Mouse (Mus musculus) embryonic facial prominence, embryonic 14.5 days (tissue): ENCODE measurements around the gene Tmprss7. TPM values are rescaled to one million over a fixed set of nuclear protein-coding genes. Genes with fewer than 3 reads are reported as not detected.
A peak's percentile ranks its signal among the peaks of the same experiment; 100 is the strongest.

Experiments used
- ATAC-seq: fragments of 200-750 bp; cut with Nextera tagmentation; 2 replicates; pipeline ENCODE4 v1.8.0; 2017; ENCODE audit warnings: low read depth, moderate number of reproducible peaks, moderate TSS enrichment
- DNase-seq: peaks from one replicate; pipeline ENCODE4 v3.0.0-alpha.2; 2015; ENCODE audit warnings: low spot score
- H3K27ac ChIP-seq: fragments of 300-500 bp; sonication (generic); replicated peaks from 2 replicates; pipeline ENCODE4 v1.5.1; 2014; ENCODE audit warnings: low read depth, mild to moderate bottlenecking, low read length, moderate library complexity
- H3K27me3 ChIP-seq: fragments of 300-500 bp; sonication (generic); replicated peaks from 2 replicates; pipeline ENCODE4 v1.6.1; 2014; ENCODE audit warnings: low read length; ENCODE audit not compliant: control insufficient read depth, insufficient read depth
- H3K36me3 ChIP-seq: fragments of 300-500 bp; sonication (generic); 2 replicates; pipeline ENCODE4 v1.6.1; 2014; ENCODE audit warnings: low read length, mixed read lengths; ENCODE audit not compliant: control insufficient read depth, insufficient read depth
- H3K4me1 ChIP-seq: fragments of 300-500 bp; sonication (generic); 2 replicates; pipeline ENCODE4 v1.6.1; 2014; ENCODE audit warnings: antibody characterized with exemption, low read length; ENCODE audit not compliant: control insufficient read depth, insufficient read depth
- H3K4me2 ChIP-seq: fragments of 300-500 bp; sonication (generic); 2 replicates; pipeline ENCODE4 v1.6.1; 2014; ENCODE audit warnings: low read depth, mild to moderate bottlenecking, low read length, moderate library complexity, mixed read lengths
- H3K4me3 ChIP-seq: fragments of 300-500 bp; sonication (generic); 2 replicates; pipeline ENCODE4 v1.5.1; 2014; ENCODE audit warnings: low read depth, mild to moderate bottlenecking, low read length
- H3K9ac ChIP-seq: fragments of 300-500 bp; sonication (generic); 2 replicates; pipeline ENCODE4 v1.6.1; 2014; ENCODE audit warnings: low read depth, mild to moderate bottlenecking, low read length, moderate library complexity, mixed read lengths
- H3K9me3 ChIP-seq: fragments of 300-500 bp; sonication (generic); 2 replicates; pipeline ENCODE4 v1.6.1; 2016; ENCODE audit warnings: low read length; ENCODE audit not compliant: control insufficient read depth
- WGBS: fragments of 180-500 bp; shearing (Covaris S2); extraction: QIAGEN DNeasy Blood & Tissue Kit; methylation state at CpG from one replicate; pipeline ENCODE4 v1.1.7; 2014; 5-methylcytosine and 5-hydroxymethylcytosine counted together
- polyA plus RNA-seq: library from polyadenylated mRNA; unstranded; fragments of >200 nt; fragmentation: Nextera tagmentation; extraction: Ambion mirVana; gene quantifications from 2 replicates; pipeline ENCODE4 v1.2.1, GENCODE M21; 2014

Tmprss7 gene
- polyA plus RNA-seq = not detected in 2 replicates

DNA sequence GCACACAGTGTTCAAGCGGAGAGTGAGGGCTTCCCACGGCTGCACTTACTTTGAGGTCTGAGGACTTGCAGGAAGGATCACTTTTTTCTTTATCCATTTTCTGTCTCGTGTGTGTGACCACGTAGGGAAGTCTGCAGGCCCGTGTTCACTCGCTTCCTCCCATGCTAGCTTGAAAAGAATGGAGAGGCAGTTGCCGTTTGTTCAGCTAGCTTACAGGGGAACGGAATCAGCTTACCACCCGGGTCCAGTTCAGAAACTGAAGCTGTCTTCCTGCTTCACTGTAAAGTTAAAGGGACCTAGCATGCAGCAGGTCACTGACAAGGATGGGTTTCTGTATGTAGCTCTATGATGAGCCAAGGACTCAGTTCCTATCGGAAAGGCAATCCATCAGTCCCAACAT is at the start of gene Tmprss7:
Gene Tmprss7, minus strand, starts transcription at position 101 of the 400 bp plus-strand sequence.
- no peak for ATAC-seq
- WGBS = 66% methylated on average over 10 of the region's 10 CpGs

DNA sequence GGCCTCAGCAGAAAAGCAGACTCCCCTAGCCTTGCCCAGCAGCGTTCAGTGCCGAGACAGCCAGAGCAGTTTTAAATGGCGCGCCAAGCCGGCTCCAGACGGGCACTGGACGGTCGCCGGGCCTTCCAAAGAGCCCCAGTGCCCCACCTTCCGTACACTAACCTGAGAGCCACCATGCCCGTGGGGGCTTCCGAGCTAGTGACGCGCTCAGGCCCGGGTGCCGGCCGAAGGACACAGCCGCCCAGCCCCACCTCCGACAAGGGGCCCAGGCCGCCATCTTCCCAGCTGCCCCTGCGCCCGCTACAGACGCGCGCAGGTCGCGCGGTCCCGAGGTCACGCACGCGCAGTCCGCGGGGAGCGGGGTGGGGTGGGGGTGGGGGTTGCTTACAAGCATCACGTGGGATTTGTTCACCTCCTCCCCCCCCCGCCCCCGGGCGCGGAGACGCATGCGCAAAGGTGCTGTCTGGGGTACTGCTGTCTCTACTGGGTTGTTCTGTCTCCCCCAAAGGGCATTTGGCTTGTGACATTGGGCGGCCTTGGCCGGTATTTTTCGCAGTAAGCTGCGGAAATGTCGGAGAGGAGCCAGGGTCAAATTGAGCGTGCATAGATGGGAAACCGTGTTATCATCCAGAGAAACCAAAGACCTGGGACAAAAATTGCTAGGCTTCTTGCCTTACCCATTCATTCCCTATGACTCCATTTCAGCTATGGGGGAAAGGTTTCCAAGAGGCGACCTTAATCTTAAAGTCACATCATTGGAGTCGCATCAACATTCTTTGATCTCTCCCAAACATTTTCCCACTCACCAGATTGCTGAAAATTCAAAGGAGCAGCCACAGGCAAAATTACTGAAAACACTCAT is 49.4 kb upstream of the Tmprss7 start, which contains the start of gene Abhd10:
Gene Abhd10, minus strand, starts transcription at position 341 of the 862 bp plus-strand sequence.
- Histone ChIP-seq H3K4me3 (peak within 1 kb of the TSS; percentile 85), H3K4me1 (peaks cover 5% of the 10 kb centered on the region; the same call in 1 of the 2 replicates), H3K9ac (peak within 1 kb of the TSS; percentile 95), H3K9me3 (no peaks in the 10 kb centered on the region), H3K27ac (peak within 1 kb of the TSS; percentile 94), H3K4me2 (peak within 1 kb of the TSS; percentile 64), H3K27me3 (no peaks in the 10 kb centered on the region), H3K36me3 (peaks cover 18% of the 10 kb centered on the region)
- under 1% methylated on average over 36 of the region's 51 CpGs for WGBS
- peak; percentile 99 for ATAC-seq
- peak; percentile 95 for DNase-seq

More for the DNA sequence above, at the start of gene Tmprss7:
- Histone ChIP-seq H3K9me3 (no peaks in the 10 kb centered on the region), H3K27ac (no peak within 1 kb of the TSS), H3K9ac (no peak within 1 kb of the TSS), H3K27me3 (no peaks in the 10 kb centered on the region), H3K36me3 (no peaks in the 10 kb centered on the region), H3K4me2 (no peak within 1 kb of the TSS), H3K4me3 (no peak within 1 kb of the TSS), H3K4me1 (no peaks in the 10 kb centered on the region)
- no peak for DNase-seq

- DNase-seq (no peak), ATAC-seq (no peak)
- Histone ChIP-seq H3K9ac (no peak overlapping the region), H3K4me3 (no peak overlapping the region), H3K4me1 (peaks cover 5% of the 10 kb centered on the region; the same call in 1 of the 2 replicates), H3K36me3 (peaks cover 40% of the 10 kb centered on the region), H3K27ac (no peak overlapping the region), H3K4me2 (no peak overlapping the region), H3K27me3 (no peaks in the 10 kb centered on the region), H3K9me3 (no peaks in the 10 kb centered on the region)
- 86% methylated on average over 8 of the region's 8 CpGs for WGBS
These were observed 44.4 kb upstream of the Tmprss7 start for GRCm38 (mm10) chr16:45737880-45738279.

- Histone ChIP-seq H3K36me3 (peaks cover 50% of the 10 kb centered on the region), H3K9me3 (no peaks in the 10 kb centered on the region), H3K27me3 (no peaks in the 10 kb centered on the region), H3K27ac (no peak overlapping the region), H3K9ac (no peak overlapping the region), H3K4me1 (peaks cover 5% of the 10 kb centered on the region; the same call in 1 of the 2 replicates), H3K4me3 (no peak overlapping the region), H3K4me2 (no peak overlapping the region)
- WGBS = 78% methylated on average over 3 of the region's 3 CpGs
- DNase-seq = no peak
- no peak for ATAC-seq
These were observed 43.3 kb upstream of the Tmprss7 start for GRCm38 (mm10) chr16:45736724-45737123.

DNA sequence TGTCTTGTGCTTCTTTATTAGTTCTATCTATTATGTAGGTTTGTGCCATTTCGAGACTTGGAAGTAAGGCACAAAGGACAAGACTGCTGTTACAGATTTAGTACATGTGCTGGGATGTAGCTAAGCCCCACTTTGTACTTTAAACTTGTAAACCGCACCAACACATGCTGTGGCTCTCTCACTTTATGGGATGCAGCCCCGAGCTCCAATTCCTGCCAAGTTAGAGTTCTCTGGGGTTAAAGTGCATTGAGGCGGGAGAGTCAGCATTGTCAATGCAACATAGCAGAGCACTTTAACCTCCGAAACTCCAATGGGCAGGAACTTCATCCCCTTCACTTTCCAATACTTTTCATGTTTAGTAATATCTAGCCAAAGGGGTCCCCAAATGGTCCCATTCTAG is 35.7 kb upstream of the Tmprss7 start:
- no peak overlapping the region for H3K27ac ChIP-seq
- H3K4me3 ChIP-seq = no peak overlapping the region
- ATAC-seq = no peak
- no peaks in the 10 kb centered on the region for H3K9me3 ChIP-seq
- H3K9ac ChIP-seq = no peak overlapping the region
- no peak for DNase-seq
- H3K4me2 ChIP-seq = no peak overlapping the region
- peaks cover 45% of the 10 kb centered on the region for H3K36me3 ChIP-seq
- H3K4me1 ChIP-seq = peaks cover 5% of the 10 kb centered on the region
- WGBS = 83% methylated on average over 5 of the region's 5 CpGs
- H3K27me3 ChIP-seq = no peaks in the 10 kb centered on the region

DNA sequence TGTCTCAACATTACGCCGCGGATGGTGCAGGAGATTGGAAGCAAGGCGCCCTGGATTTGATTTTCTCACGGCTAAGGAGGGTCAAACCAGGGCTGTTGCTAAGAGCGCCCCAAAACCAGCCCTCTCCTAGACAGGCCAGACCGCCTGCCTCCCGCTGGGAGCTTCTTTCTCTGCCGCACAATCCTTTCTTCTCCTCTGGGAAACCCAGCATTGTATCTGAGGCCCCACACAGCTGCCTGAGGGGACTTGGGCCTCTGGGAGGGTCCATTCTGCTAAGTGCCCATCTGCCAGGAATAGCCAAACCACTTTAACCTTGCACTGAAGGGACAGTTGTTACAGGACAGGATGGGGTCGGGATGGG is 31.3 kb upstream of the Tmprss7 start:
- under 1% methylated on average over 10 of the region's 10 CpGs for WGBS
- Histone ChIP-seq H3K4me3 (peak overlapping the region; percentile 55), H3K9me3 (no peaks in the 10 kb centered on the region), H3K27ac (no peak overlapping the region; the same call in 1 of the 2 replicates), H3K4me2 (peak overlapping the region; percentile 77), H3K4me1 (peaks cover 12% of the 10 kb centered on the region), H3K27me3 (no peaks in the 10 kb centered on the region), H3K9ac (peak overlapping the region; percentile 70), H3K36me3 (peaks cover 17% of the 10 kb centered on the region; the same call in 1 of the 2 replicates)
- ATAC-seq (peak; percentile 75), DNase-seq (peak; percentile 49)

GRCm38 (mm10) chr16:45724061-45724741 is 30.7 kb upstream of the Tmprss7 start, which contains the start of gene Tagln3:
Gene Tagln3 (minus strand): TSS chr16:45724608.
- ATAC-seq = peak; percentile 80
- H3K27ac ChIP-seq = no peak within 1 kb of the TSS; the same call in 1 of the 2 replicates
- 1% methylated on average over 29 of the region's 30 CpGs for WGBS

DNA sequence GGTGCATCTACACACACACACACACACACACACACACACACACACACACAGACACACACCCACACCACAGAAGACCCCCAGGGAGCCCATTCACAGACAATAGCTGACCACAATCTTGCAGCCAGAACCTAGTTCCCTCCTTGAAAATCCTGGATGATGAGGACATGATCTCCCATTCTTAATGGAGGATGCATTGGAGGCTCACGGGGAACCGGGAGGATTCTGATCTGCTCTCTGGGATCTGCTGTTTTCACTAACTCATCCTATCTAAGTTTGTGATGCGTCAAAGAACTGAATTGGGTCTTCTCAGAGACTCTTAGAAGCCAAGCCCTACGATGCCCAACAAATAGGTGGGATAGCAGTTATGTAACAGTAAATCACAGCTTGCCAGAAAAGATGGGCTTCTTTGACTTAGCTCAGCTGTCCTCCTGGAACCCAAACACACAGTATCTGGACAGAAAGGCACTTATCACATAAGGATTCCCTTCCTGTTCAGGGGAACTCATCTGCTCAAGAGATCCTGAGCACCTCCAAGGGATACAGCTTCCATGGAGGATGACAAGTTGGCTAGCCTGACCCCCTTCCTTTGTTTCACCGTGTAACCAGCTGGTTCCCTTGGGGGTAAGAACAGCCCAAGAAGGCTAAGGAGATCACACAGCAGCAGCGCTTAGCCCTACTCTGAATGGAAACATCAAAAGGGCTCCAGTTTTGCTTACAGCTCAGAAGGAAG is 29.9 kb upstream of the Tmprss7 start:
- H3K27me3 ChIP-seq = no peaks in the 10 kb centered on the region
- peak overlapping the region; percentile 77 for H3K4me2 ChIP-seq
- H3K9ac ChIP-seq = peak overlapping the region; percentile 70
- no peaks in the 10 kb centered on the region for H3K9me3 ChIP-seq
- H3K27ac ChIP-seq = no peak overlapping the region
- 0 out of 2 replicates have a peak, but pooled peaks cover 10% of the 10 kb centered on the region for H3K36me3 ChIP-seq
- ATAC-seq (peak; percentile 15; the same call in 1 of the 2 replicates), DNase-seq (no peak)
- H3K4me1 ChIP-seq = peaks cover 12% of the 10 kb centered on the region
- H3K4me3 ChIP-seq = peak overlapping the region; percentile 55
- WGBS = 57% methylated on average over 6 of the region's 6 CpGs

More at GRCm38 (mm10) chr16:45724061-45724741, 30.7 kb upstream of the Tmprss7 start, which contains the start of gene Tagln3:
- Histone ChIP-seq H3K4me1 (peaks cover 12% of the 10 kb centered on the region), H3K27me3 (no peaks in the 10 kb centered on the region), H3K4me2 (peak within 1 kb of the TSS; percentile 77), H3K36me3 (peaks cover 12% of the 10 kb centered on the region; the same call in 1 of the 2 replicates), H3K9ac (peak within 1 kb of the TSS; percentile 70), H3K4me3 (peak within 1 kb of the TSS; percentile 55), H3K9me3 (no peaks in the 10 kb centered on the region)
- DNase-seq = peak; percentile 78
